Mouse (Mus musculus): ENCODE measurements around the gene Atn1. TPM values are rescaled to one million over a fixed set of nuclear protein-coding genes. Genes with fewer than 3 reads are reported as not detected.

Gene Atn1
- polyA plus RNA-seq, 1 experiment from 2014 or later, result 20.1 TPM

GRCm38 (mm10) chr6:124739231-124739796 is 17.0 kb downstream of the Atn1 start:
- H3K4me1 ChIP-seq, result peaks cover 22% of the 10 kb centered on the region
- H3K4me3 ChIP-seq, result 0 out of 2 replicates have a peak overlapping the region, but pooled peaks have one; percentile 65
- no peaks in the 10 kb centered on the region for H3K9me3 ChIP-seq
- peak overlapping the region; percentile 77 for H3K4me2 ChIP-seq (replicated peaks)
- H3K27me3 ChIP-seq, result no peaks in the 10 kb centered on the region
- peak overlapping the region; percentile 100 for H3K27ac ChIP-seq
- peaks cover 24% of the 10 kb centered on the region for H3K36me3 ChIP-seq
- peak overlapping the region; percentile 92 for H3K9ac ChIP-seq
- WGBS, result 84% methylated on average over 10 of the region's 10 CpGs
- ATAC-seq (ENCODE audit: insufficient number of reproducible peaks, insufficient read depth, low FRiP score, low TSS enrichment), result no peak

- WGBS, result 24% methylated on average over 15 of the region's 15 CpGs
Observed at GRCm38 (mm10) chr6:124738511-124739023, 17.8 kb downstream of the Atn1 start, which contains the start of gene Ptpn6. Gene Ptpn6 (minus strand): TSS chr6:124738714.

GRCm38 (mm10) chr6:124737040-124737439 is 19.3 kb downstream of the Atn1 start:
- 93% methylated on average over 11 of the region's 11 CpGs for WGBS
- H3K27ac ChIP-seq, result no peak overlapping the region

More at GRCm38 (mm10) chr6:124738511-124739023, 17.8 kb downstream of the Atn1 start, which contains the start of gene Ptpn6:
- peaks cover 17% of the 10 kb centered on the region for H3K36me3 ChIP-seq
- peak; percentile 16 for ATAC-seq (ENCODE audit: insufficient number of reproducible peaks, insufficient read depth, low FRiP score, low TSS enrichment)
- peak within 1 kb of the TSS; percentile 77 for H3K4me2 ChIP-seq (replicated peaks)
- peak within 1 kb of the TSS; percentile 100 for H3K27ac ChIP-seq
- peaks cover 22% of the 10 kb centered on the region for H3K4me1 ChIP-seq
- H3K9ac ChIP-seq, result peak within 1 kb of the TSS; percentile 27; the same call in 1 of the 2 replicates
- H3K9me3 ChIP-seq, result no peaks in the 10 kb centered on the region
- H3K4me3 ChIP-seq, result no peak within 1 kb of the TSS
- H3K27me3 ChIP-seq, result no peaks in the 10 kb centered on the region

GRCm38 (mm10) chr6:124734417-124734816 is 21.9 kb downstream of the Atn1 start:
- Histone ChIP-seq H3K27me3 (no peaks in the 10 kb centered on the region), H3K36me3 (peaks cover 5% of the 10 kb centered on the region; the same call in 1 of the 2 replicates), H3K9ac (no peak overlapping the region), H3K4me3 (no peak overlapping the region), H3K4me1 (peaks cover 18% of the 10 kb centered on the region), H3K9me3 (no peaks in the 10 kb centered on the region), H3K4me2 (replicated peaks) (no peak overlapping the region), H3K27ac (no peak overlapping the region)
- ATAC-seq (ENCODE audit: insufficient number of reproducible peaks, insufficient read depth, low FRiP score, low TSS enrichment), result no peak
- 92% methylated on average over 3 of the region's 3 CpGs for WGBS

More at GRCm38 (mm10) chr6:124737040-124737439, 19.3 kb downstream of the Atn1 start:
- Histone ChIP-seq H3K4me3 (no peak overlapping the region), H3K4me2 (replicated peaks) (no peak overlapping the region), H3K9me3 (no peaks in the 10 kb centered on the region), H3K4me1 (peaks cover 30% of the 10 kb centered on the region), H3K36me3 (peaks cover 5% of the 10 kb centered on the region; the same call in 1 of the 2 replicates), H3K27me3 (no peaks in the 10 kb centered on the region), H3K9ac (no peak overlapping the region)
- ATAC-seq (ENCODE audit: insufficient number of reproducible peaks, insufficient read depth, low FRiP score, low TSS enrichment), result no peak

GRCm38 (mm10) chr6:124732476-124733370 is 23.6 kb downstream of the Atn1 start:
- Histone ChIP-seq H3K9me3 (no peaks in the 10 kb centered on the region), H3K4me2 (replicated peaks) (no peak overlapping the region), H3K4me3 (no peak overlapping the region), H3K4me1 (peaks cover 8% of the 10 kb centered on the region; the same call in 1 of the 2 replicates), H3K27ac (no peak overlapping the region), H3K9ac (no peak overlapping the region), H3K27me3 (no peaks in the 10 kb centered on the region), H3K36me3 (no peaks in the 10 kb centered on the region)
- no peak for ATAC-seq (ENCODE audit: insufficient number of reproducible peaks, insufficient read depth, low FRiP score, low TSS enrichment)
- WGBS, result 43% methylated on average over 19 of the region's 19 CpGs

- Histone ChIP-seq H3K4me3 (no peak overlapping the region), H3K9ac (no peak overlapping the region), H3K27me3 (no peaks in the 10 kb centered on the region), H3K36me3 (no peaks in the 10 kb centered on the region), H3K4me2 (replicated peaks) (no peak overlapping the region), H3K4me1 (peaks cover 8% of the 10 kb centered on the region; the same call in 1 of the 2 replicates), H3K27ac (no peak overlapping the region), H3K9me3 (no peaks in the 10 kb centered on the region)
- no peak for ATAC-seq (ENCODE audit: insufficient number of reproducible peaks, insufficient read depth, low FRiP score, low TSS enrichment)
- 84% methylated on average over 7 of the region's 7 CpGs for WGBS
Observed at GRCm38 (mm10) chr6:124731038-124731437, 25.3 kb downstream of the Atn1 start.

- no peaks in the 10 kb centered on the region for H3K27me3 ChIP-seq
- no peak overlapping the region for H3K4me2 ChIP-seq (replicated peaks)
- H3K9me3 ChIP-seq, result no peaks in the 10 kb centered on the region
- H3K27ac ChIP-seq, result no peak overlapping the region
- H3K4me3 ChIP-seq, result no peak overlapping the region
- WGBS, result 72% methylated on average over 8 of the region's 8 CpGs
- no peak overlapping the region for H3K9ac ChIP-seq
- H3K4me1 ChIP-seq, result peaks cover 8% of the 10 kb centered on the region; the same call in 1 of the 2 replicates
- no peak for ATAC-seq (ENCODE audit: insufficient number of reproducible peaks, insufficient read depth, low FRiP score, low TSS enrichment)
- H3K36me3 ChIP-seq, result no peaks in the 10 kb centered on the region
Observed at GRCm38 (mm10) chr6:124729850-124730705, 26.2 kb downstream of the Atn1 start.

GRCm38 (mm10) chr6:124728621-124729020 is 27.7 kb downstream of the Atn1 start:
- ATAC-seq (ENCODE audit: insufficient number of reproducible peaks, insufficient read depth, low FRiP score, low TSS enrichment), result no peak
- H3K9ac ChIP-seq, result no peak overlapping the region
- WGBS, result 87% methylated on average over 10 of the region's 10 CpGs
- no peak overlapping the region for H3K4me2 ChIP-seq (replicated peaks)
- no peak overlapping the region for H3K4me3 ChIP-seq
- no peaks in the 10 kb centered on the region for H3K9me3 ChIP-seq
- H3K27me3 ChIP-seq, result no peaks in the 10 kb centered on the region
- no peak overlapping the region for H3K27ac ChIP-seq
- peaks cover 8% of the 10 kb centered on the region; the same call in 1 of the 2 replicates for H3K4me1 ChIP-seq
- H3K36me3 ChIP-seq, result no peaks in the 10 kb centered on the region

GRCm38 (mm10) chr6:124724472-124724871 is 31.9 kb downstream of the Atn1 start:
- Histone ChIP-seq H3K4me3 (no peak overlapping the region), H3K27ac (no peak overlapping the region), H3K27me3 (no peaks in the 10 kb centered on the region), H3K36me3 (no peaks in the 10 kb centered on the region), H3K9me3 (no peaks in the 10 kb centered on the region), H3K9ac (no peak overlapping the region), H3K4me2 (replicated peaks) (no peak overlapping the region), H3K4me1 (no peaks in the 10 kb centered on the region)
- WGBS, result 88% methylated on average over 10 of the region's 10 CpGs
- no peak for ATAC-seq (ENCODE audit: insufficient number of reproducible peaks, insufficient read depth, low FRiP score, low TSS enrichment)

GRCm38 (mm10) chr6:124723541-124723940 is 32.8 kb downstream of the Atn1 start:
- Histone ChIP-seq H3K27ac (no peak overlapping the region), H3K4me2 (replicated peaks) (no peak overlapping the region), H3K4me3 (no peak overlapping the region), H3K4me1 (no peaks in the 10 kb centered on the region), H3K27me3 (no peaks in the 10 kb centered on the region), H3K9me3 (no peaks in the 10 kb centered on the region), H3K36me3 (no peaks in the 10 kb centered on the region), H3K9ac (no peak overlapping the region)
- no peak for ATAC-seq (ENCODE audit: insufficient number of reproducible peaks, insufficient read depth, low FRiP score, low TSS enrichment)
- WGBS, result 78% methylated on average over 8 of the region's 8 CpGs

GRCm38 (mm10) chr6:124722876-124723473 is 33.3 kb downstream of the Atn1 start:
- no peak overlapping the region for H3K9ac ChIP-seq
- no peaks in the 10 kb centered on the region for H3K36me3 ChIP-seq
- H3K27ac ChIP-seq, result no peak overlapping the region
- ATAC-seq (ENCODE audit: insufficient number of reproducible peaks, insufficient read depth, low FRiP score, low TSS enrichment), result no peak
- 84% methylated on average over 6 of the region's 6 CpGs for WGBS
- no peaks in the 10 kb centered on the region for H3K4me1 ChIP-seq
- H3K4me3 ChIP-seq, result no peak overlapping the region
- no peaks in the 10 kb centered on the region for H3K27me3 ChIP-seq
- no peak overlapping the region for H3K4me2 ChIP-seq (replicated peaks)
- no peaks in the 10 kb centered on the region for H3K9me3 ChIP-seq

All from embryonic facial prominence, embryonic 12.5 days (tissue).